Mouse (Mus musculus) effector memory CD4-positive, alpha-beta T cell, adult 5 months (primary cell): ENCODE results near the gene Tomm22. TPM values are rescaled to one million over a fixed set of nuclear protein-coding genes. Genes with fewer than 3 reads are reported as not detected.

Experiments used
- polyA plus RNA-seq: library from polyadenylated mRNA; unstranded; fragments of 100-300 nt; shearing (Covaris generic); gene quantifications from one replicate; pipeline ENCODE4 v1.2.1, GENCODE M21; 2017

Tomm22 gene
- polyA plus RNA-seq, result 160 TPM

DNA sequence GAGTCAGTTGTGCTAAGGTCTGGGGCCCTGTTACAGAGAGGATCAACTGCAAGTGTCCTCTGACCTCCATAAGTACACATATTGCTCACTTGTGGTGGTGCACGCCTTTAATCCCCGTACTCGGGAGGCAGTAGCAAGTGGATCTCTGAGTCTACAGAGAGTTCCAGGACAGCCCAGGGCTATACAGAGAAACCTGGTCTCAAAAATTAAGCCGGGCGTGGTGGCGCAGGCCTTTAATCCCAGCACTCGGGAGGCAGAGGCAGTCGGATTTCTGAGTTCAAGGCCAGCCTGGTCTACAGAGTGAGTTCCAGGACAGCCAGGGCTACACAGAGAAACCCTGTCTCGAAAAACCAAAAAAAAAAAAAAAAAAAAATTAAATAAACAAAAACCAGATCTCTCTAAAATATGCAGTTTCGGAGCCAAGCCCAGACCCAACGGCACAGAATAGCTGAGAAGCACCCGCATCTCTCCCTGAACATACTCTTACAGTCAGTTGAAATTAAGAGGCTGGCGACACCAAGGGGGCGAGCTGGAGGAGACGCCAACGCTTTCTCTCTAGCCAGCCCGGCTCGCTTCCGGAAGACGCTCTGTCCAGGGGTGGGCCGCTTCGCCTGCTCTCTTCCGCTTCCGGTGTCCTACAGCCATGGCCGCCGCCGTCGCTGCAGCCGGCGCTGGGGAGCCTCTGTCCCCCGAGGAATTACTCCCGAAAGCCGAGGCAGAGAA is at the start of gene Tomm22:
TSS of gene Tomm22 (plus strand) at position 613 of the 723 bp plus-strand sequence.

DNA sequence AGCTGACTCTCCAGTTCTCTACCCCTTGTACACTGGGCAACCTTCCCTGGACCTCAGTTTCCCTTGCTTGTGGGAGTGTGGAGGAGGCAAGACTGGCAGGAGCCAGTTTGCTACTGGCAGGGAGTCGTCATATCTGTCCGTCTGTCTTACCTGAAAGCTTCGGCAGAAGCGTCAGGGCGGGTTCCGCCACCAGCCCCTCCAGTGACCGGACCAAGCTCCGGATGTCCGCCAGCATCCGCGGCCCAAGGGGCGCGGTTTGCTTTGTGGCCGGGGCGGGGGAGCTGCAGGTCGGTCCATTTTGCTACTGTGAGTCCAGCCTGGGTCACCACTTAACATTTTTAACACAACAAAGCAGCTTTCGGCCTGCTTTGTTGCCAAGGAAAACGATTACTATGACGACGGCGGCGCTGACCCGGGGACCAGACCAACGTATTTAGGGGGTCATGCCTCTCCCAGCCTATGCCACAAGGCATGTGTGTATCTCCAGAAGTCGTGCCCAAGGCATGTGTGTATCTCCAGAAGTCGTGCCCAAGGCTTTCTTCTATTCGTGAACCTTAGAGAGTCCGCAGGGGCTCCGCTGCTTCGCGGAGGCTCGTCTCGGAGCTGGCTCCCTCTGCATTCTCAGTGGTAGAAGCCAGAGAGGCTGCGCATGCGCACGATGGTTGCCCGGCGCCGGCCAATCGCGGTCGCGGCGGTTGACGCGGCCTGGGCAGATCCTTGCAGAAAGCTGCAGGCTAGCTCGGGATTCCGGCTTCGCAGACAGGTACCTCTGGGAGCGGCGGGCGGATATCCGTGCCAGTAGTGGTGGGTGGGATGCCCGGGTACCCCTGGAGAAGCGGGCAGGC is 11.9 kb upstream of the Tomm22 start, which contains the start of the genes Fam227a and Cby1:
TSS of gene Fam227a (minus strand) at position 426 of the 845 bp plus-strand sequence.
TSS of gene Cby1 (plus strand) at position 669 of the 845 bp plus-strand sequence.

DNA sequence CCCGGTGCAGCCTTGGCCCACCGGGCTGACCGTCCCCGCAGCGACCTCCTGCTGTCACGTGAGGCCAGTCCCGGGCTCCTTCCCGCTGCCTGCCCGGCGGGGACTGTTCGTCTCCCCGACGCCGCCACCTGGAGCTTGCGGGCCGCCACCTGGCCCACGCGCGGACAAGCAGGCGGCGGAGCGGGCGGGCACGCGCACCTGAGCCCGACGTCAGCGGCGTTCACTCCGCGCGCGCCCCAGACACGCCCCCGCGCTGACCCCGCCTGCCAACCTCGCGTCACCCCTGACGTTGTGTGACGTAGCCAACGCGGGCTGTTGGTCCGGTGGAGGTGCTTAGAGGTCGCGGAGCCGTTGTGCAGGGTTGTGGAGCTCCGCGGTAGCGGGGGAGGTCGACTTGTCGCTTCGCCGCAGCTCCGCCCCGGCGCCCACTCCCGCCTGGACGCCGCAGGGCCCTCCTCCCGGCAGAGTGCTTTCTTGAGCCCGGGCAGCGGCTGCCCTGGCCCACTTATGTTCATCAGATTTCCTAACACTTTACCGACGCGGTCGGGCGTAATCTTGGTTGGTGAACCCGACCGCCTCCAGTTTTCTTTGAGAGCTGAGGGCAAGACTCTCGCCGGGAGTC is 17.1 kb downstream of the Tomm22 start, which contains the start of gene Josd1:
TSS of gene Josd1 (minus strand) at position 274 of the 622 bp plus-strand sequence.

DNA sequence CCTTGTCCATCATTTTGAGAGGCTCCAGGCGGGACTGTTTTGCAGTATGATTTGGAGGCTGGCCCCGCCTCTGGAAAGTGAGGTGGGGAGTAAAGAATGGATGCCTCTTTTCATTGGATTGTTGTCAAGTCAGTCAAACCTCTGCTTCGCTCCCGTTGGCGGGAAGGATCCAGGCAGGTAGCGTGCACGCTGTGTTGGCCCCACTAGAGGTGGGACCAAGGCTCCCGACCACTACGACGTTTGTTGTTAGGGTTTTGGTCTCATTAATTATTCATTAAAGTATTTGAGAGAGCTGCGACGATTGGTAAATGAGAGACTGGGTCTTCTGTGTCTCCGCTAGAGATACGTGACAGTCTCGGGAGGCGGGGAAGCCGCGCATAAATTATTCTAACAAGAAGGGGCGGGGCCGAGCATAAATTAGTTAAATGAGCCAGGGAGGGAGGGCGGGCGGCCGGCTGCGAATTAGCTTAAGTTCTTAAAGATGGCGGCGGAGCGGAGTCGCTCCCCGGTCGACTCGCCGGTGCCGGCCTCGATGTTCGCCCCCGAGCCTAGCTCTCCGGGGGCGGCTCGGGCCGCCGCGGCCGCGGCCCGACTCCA is 19.9 kb downstream of the Tomm22 start, which contains the start of gene Gtpbp1:
TSS of gene Gtpbp1 (plus strand) at position 420 of the 597 bp plus-strand sequence.

Other genes with a start within 250 kb of the Tomm22 start
- 92.8 TPM for gene Csnk1e, start 215.3 kb upstream of the Tomm22 start, polyA plus RNA-seq
- not detected for gene Kcnj4, start 165.6 kb upstream of the Tomm22 start, polyA plus RNA-seq
- gene Kdelr3, start 154.4 kb upstream of the Tomm22 start, polyA plus RNA-seq, result not detected
- 28.9 TPM for gene Ddx17, start 124.1 kb upstream of the Tomm22 start, polyA plus RNA-seq
- gene Dmc1, start 65.8 kb upstream of the Tomm22 start, polyA plus RNA-seq, result not detected
- 0.24 TPM for gene Fam227a, start 11.9 kb upstream of the Tomm22 start, polyA plus RNA-seq
- gene Cby1, start 11.7 kb upstream of the Tomm22 start, polyA plus RNA-seq, result 3.7 TPM
- gene Josd1, start 17.1 kb downstream of the Tomm22 start, polyA plus RNA-seq, result 64.5 TPM
- 125 TPM for gene Gtpbp1, start 20.0 kb downstream of the Tomm22 start, polyA plus RNA-seq
- 81.5 TPM for gene Sun2, start 71.7 kb downstream of the Tomm22 start, polyA plus RNA-seq
- 5.9 TPM for gene Dnal4, start 107.0 kb downstream of the Tomm22 start, polyA plus RNA-seq
- gene Nptxr, start 133.9 kb downstream of the Tomm22 start, polyA plus RNA-seq, result 0.45 TPM
- gene Npcd, start 163.4 kb downstream of the Tomm22 start, polyA plus RNA-seq, result not detected
- gene Cbx6, start 163.8 kb downstream of the Tomm22 start, polyA plus RNA-seq, result 17.2 TPM
- 225 TPM for gene Apobec3, start 220.8 kb downstream of the Tomm22 start, polyA plus RNA-seq